Mouse (Mus musculus): ENCODE results near the gene Parvg. TPM values are rescaled to one million over a fixed set of nuclear protein-coding genes. Genes with fewer than 3 reads are reported as not detected.

Parvg gene
- total and polyA plus RNA-seq, 3 experiments = 58.8 to 142 TPM; not detected in 1

- H3K36me3 ChIP-seq (ENCODE audit: control insufficient read depth in 1 of 2, insufficient read depth in 2 of 2, low read length in 2 of 2) = no peaks in the 10 kb centered on the region; a peak in 1 of 4 replicates
- H3K9ac ChIP-seq (ENCODE audit: control insufficient read depth, low read depth, low read length, poor library complexity, severe bottlenecking) = no peak overlapping the region
- H3K9me3 ChIP-seq (replicated peaks; ENCODE audit: insufficient read depth, low read length) = no peaks in the 10 kb centered on the region
- DNase-seq (ENCODE audit: low read depth, low spot score) = no peak
- H3K27ac ChIP-seq (ENCODE audit: control insufficient read depth, low read depth, low read length) = no peak overlapping the region
- peaks cover 2 to 6% of the 10 kb centered on the region in 2 experiments; a peak in 3 of 4 replicates for H3K4me1 ChIP-seq (ENCODE audit: control insufficient read depth in 1 of 2, insufficient read depth in 2 of 2, low read length in 2 of 2)
- H3K79me2 ChIP-seq (ENCODE audit: control insufficient read depth, insufficient read depth, low read length, poor library complexity) = no peaks in the 10 kb centered on the region
- TF ChIP-seq TBP (IDR thresholded peaks at IDR 0.05; ENCODE audit: low read depth, low read length) (no peak), RAD21 (IDR thresholded peaks at IDR 0.05; ENCODE audit: low read depth, low read length) (no peak), E2F4 (IDR thresholded peaks at IDR 0.05; ENCODE audit: borderline replicate concordance, low read depth, low read length) (no peak), USF1 (IDR thresholded peaks at IDR 0.05; ENCODE audit: low read depth, low read length) (no peak)
- H3K4me3 ChIP-seq (ENCODE audit: control insufficient read depth in 1 of 2, insufficient read depth in 1 of 2, low read depth in 2 of 2, low read length in 2 of 2) = no peak overlapping the region
- no peaks in the 10 kb centered on the region for H3K27me3 ChIP-seq (ENCODE audit: control insufficient read depth in 1 of 2, insufficient read depth in 2 of 2, low read length in 2 of 2)
Measured at GRCm38 (mm10) chr15:84313566-84313878, 10.3 kb upstream of the Parvg start.

GRCm38 (mm10) chr15:84314420-84315080 lies 9.3 kb upstream of the Parvg start:
- Histone ChIP-seq H3K27me3 (ENCODE audit: control insufficient read depth in 1 of 2, insufficient read depth in 2 of 2, low read length in 2 of 2) (no peaks in the 10 kb centered on the region), H3K4me3 (ENCODE audit: control insufficient read depth in 1 of 2, insufficient read depth in 1 of 2, low read depth in 2 of 2, low read length in 2 of 2) (no peak overlapping the region), H3K79me2 (ENCODE audit: control insufficient read depth, insufficient read depth, low read length, poor library complexity) (no peaks in the 10 kb centered on the region), H3K27ac (ENCODE audit: control insufficient read depth, low read depth, low read length) (no peak overlapping the region), H3K4me1 (ENCODE audit: control insufficient read depth in 1 of 2, insufficient read depth in 2 of 2, low read length in 2 of 2) (peaks cover 2 to 6% of the 10 kb centered on the region in 2 experiments; a peak in 3 of 4 replicates), H3K36me3 (ENCODE audit: control insufficient read depth in 1 of 2, insufficient read depth in 2 of 2, low read length in 2 of 2) (no peaks in the 10 kb centered on the region; a peak in 1 of 4 replicates), H3K9me3 (replicated peaks; ENCODE audit: insufficient read depth, low read length) (no peaks in the 10 kb centered on the region), H3K9ac (ENCODE audit: control insufficient read depth, low read depth, low read length, poor library complexity, severe bottlenecking) (no peak overlapping the region)
- TF ChIP-seq CHD2 (IDR thresholded peaks at IDR 0.05; ENCODE audit: low read length) (no peak), HCFC1 (IDR thresholded peaks at IDR 0.05; ENCODE audit: low read depth, low read length) (no peak), BHLHE40 (IDR thresholded peaks at IDR 0.05; ENCODE audit: borderline replicate concordance, low read depth, low read length) (no peak), CHD1 (IDR thresholded peaks at IDR 0.05; ENCODE audit: low read depth, low read length) (no peak), USF1 (IDR thresholded peaks at IDR 0.05; ENCODE audit: low read depth, low read length) (no peak), POLR2AphosphoS2 (IDR thresholded peaks at IDR 0.05; ENCODE audit: low read length) (no peak), ZMIZ1 (IDR thresholded peaks at IDR 0.05; ENCODE audit: low read depth, low read length) (no peak), ZC3H11A (IDR thresholded peaks at IDR 0.05; ENCODE audit: low read depth, low read length) (no peak), SIN3A (IDR thresholded peaks at IDR 0.05; ENCODE audit: low read length) (no peak), RAD21 (IDR thresholded peaks at IDR 0.05; ENCODE audit: low read depth, low read length) (no peak), GATA1 (IDR thresholded peaks at IDR 0.05; ENCODE audit: low read depth, low read length) (no peak), KAT2A (conservative IDR thresholded peaks at IDR 0.05; ENCODE audit: low read depth, low read length) (no peak), MAZ (IDR thresholded peaks at IDR 0.05; ENCODE audit: low read depth, low read length) (no peak), EP300 (IDR thresholded peaks at IDR 0.05; ENCODE audit: low read depth in 1 of 2, low read length in 2 of 2) (no peak)
- DNase-seq (ENCODE audit: low read depth, low spot score) = no peak

All from MEL (cell line).